Mouse (Mus musculus) heart, adult 9 months (tissue): ENCODE measurements around the gene Mfsd4b5.
"Not testable (repeated sequence)": the region's sequence is repeated elsewhere in the genome, so short reads cannot be mapped to it uniquely, and the experiment has no call there.

Experiments
- DNase-seq, 2 experiments: peaks; one replicate each; pipeline ENCODE4 v3.0.0; 2022; ENCODE audit warnings: low spot score in 2 of 2

The Mfsd4b5 gene

GRCm38 (mm10) chr10:39967512-39967911, 18.9 kb downstream of the Mfsd4b5 start:
- DNase-seq = no peak

DNA sequence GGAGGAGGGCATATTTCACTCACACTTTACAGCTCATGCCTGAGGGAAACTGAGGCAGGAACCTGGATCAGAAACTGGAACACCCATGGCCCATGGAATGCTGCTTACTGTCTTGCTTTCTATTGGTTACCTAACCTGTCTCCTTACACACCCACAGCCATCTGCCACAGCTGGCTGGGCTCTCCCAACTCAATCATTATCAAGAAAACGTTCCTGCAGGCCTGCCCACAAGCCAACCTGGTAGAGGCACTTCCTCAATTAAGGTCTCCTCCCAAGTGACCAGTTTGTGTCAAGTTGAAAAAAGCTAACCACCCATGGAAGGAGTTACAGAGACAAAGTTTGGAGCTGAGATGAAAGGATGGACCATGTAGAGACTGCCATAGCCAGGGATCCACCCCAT, 24.5 kb downstream of the Mfsd4b5 start:
- DNase-seq = no peak

- no peak for DNase-seq
These were observed 26.0 kb downstream of the Mfsd4b5 start for GRCm38 (mm10) chr10:39960441-39960822.

GRCm38 (mm10) chr10:39959761-39960440, 26.5 kb downstream of the Mfsd4b5 start, which contains the start of gene Mfsd4b3:
Gene Mfsd4b3, minus strand, starts transcription at chr10:39960153.
- peak; percentile 97 to 99 for DNase-seq

DNA sequence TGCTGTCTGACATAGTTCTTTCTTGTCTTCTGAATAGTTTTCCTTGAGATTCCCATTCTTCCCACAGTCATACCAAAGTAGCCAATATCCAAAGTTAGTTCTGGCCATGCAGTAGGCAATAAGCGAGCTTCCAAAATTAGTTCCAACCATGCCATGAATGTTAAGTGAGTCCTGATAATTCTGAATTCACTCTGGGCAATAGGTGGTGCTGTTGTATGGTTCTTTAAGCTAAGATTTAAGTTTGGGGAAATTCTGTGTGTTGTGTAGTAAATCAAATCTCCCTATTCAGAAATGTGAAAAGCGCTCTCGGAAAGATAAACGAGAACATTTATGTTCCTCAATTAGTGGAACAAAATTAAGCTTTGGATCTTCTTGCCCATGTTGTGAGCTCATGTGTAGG, 28.2 kb downstream of the Mfsd4b5 start:
- DNase-seq = peak in 1 of 2 experiments; percentile 18

- DNase-seq = no peak
These were observed 30.0 kb downstream of the Mfsd4b5 start for GRCm38 (mm10) chr10:39956340-39956878.

- DNase-seq = no peak
These were observed 31.3 kb downstream of the Mfsd4b5 start for GRCm38 (mm10) chr10:39955163-39955562.

GRCm38 (mm10) chr10:39949377-39949954, 37.0 kb downstream of the Mfsd4b5 start:
- DNase-seq = no peak

DNA sequence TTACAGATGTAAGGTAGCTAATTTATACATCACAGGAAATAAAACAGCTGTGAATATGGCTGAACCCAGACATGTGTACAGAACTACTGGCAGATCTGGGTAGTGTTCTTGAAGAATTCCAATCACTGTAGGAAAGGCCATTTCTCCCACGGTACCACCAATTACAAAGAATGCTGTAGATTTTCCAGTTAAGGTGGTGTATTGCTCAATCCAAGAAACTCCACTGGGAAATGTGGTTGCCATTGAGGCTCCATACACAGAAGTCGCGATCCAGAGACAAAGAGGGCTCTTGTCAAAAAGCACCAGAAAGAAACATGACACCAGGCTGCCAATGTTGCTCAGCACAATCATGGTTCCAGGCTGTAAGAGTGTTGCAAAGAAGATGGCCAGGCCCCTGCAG, 39.3 kb downstream of the Mfsd4b5 start:
- not testable (repeated sequence) for DNase-seq

DNA sequence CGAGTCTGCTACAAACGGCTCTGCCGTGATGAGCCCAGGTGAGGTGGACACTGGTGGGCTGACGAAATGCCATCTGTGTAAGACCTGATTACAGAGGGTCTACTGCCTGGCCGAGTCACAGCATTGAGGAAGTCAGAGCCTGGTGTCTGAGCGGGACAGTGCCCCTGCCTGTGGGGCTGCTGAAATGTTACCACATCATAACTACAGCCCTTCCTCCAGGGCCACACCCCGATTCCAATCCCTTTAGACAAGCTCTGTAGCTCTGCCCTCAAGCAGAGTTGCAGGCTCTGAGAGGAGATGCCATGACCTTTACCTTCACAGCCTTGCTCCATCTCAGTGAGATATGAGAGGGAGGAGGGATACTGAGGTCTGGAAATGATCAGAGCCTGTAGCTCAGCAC, 49.9 kb downstream of the Mfsd4b5 start:
- DNase-seq = no peak

DNA sequence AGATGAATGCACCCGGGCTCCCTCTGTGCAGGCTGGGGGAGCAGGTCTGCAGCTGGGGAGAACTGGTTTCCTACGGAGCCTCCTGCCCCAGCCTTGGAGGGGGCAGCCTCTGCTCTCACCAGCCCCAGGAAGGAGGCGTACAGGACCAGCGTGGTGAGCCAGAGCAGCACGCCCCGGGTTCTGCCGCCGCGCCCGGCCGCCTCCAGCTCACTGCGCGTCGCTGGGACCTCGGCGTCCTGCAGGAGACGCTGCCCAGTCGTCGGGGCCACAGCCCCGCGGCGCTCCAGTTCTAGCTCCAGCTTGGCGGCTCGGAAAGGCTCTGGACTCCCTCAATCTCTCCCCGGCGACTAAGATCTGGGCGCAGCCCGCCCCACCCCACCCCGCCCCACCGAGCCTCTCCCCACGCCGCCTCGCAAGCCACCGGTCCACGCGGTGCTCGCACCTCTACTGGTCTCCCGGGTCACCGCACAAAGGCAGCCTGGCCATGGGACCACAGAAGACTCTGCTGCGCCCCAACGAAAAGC, 59.8 kb downstream of the Mfsd4b5 start, which contains the start of gene Mfsd4b2:
Mfsd4b2 (minus strand) TSS at position 308 of the 524 bp plus-strand sequence.
- DNase-seq = no peak

GRCm38 (mm10) chr10:39924556-39924955, 61.9 kb downstream of the Mfsd4b5 start:
- not testable (repeated sequence) for DNase-seq

DNA sequence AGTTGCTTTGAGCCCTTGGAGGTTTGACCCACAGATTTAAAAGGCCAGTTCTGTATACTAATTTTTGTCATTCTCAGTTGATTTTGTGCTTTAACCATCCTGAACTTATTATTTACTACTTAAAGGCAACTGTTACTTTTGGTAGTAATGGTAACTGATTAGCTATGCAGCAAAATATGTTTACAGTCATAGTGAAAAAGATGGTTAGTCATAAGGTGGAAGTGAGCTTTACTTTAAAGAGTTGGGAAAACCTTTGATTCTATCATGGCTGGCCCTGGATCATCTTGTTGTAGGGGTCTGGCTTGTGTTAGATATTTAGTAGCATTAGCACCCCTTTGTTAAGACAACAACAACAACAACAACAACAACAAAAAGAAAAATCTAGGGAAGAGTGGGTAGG, 73.8 kb downstream of the Mfsd4b5 start:
- no peak for DNase-seq

- DNase-seq = no peak
These were observed 77.5 kb downstream of the Mfsd4b5 start for GRCm38 (mm10) chr10:39908768-39909441.
